Mouse (Mus musculus) liver, embryonic 14.5 days (tissue): Measurements from ENCODE around the gene Csmd2. TPM values are rescaled to one million over a fixed set of nuclear protein-coding genes. Genes with fewer than 3 reads are reported as not detected.

ENCODE experiments used
- ATAC-seq: fragments of 200-750 bp; cut with Nextera tagmentation; 2 replicates; pipeline ENCODE4 v1.8.0; 2017; ENCODE audit warnings: moderate number of reproducible peaks, mild to moderate bottlenecking, moderate library complexity; ENCODE audit not compliant: insufficient read depth
- DNase-seq, 3 experiments: peaks; one replicate each; pipeline ENCODE4 v3.0.0-alpha.2; 2012 to 2013; ENCODE audit warnings: low read depth in 3 of 3, low spot score in 3 of 3
- H3K27ac ChIP-seq: fragments of 300-500 bp; sonication (generic); 2 replicates; pipeline ENCODE4 v1.5.1; 2014; ENCODE audit warnings: moderate library complexity, mild to moderate bottlenecking, control low read depth, inconsistent platforms
- H3K27me3 ChIP-seq: fragments of 300-500 bp; sonication (generic); 2 replicates; pipeline ENCODE4 v1.6.1; 2014; ENCODE audit warnings: mild to moderate bottlenecking, low read length, moderate library complexity; ENCODE audit not compliant: control insufficient read depth, insufficient read depth
- H3K36me3 ChIP-seq: fragments of 300-500 bp; sonication (generic); replicated peaks from 2 replicates; pipeline ENCODE4 v1.6.1; 2014; ENCODE audit warnings: low read depth; ENCODE audit not compliant: control insufficient read depth, insufficient read depth
- H3K4me1 ChIP-seq, 2 experiments: fragments of 200-500 bp in 1 of 2; fragments of 300-500 bp in 1 of 2; sonication (generic) in 1 of 2; replicated peaks; 2 replicates each; pipeline ENCODE4 v1.6.1; 2012 to 2014; ENCODE audit warnings: antibody characterized with exemption in 1 of 2, inconsistent platforms in 1 of 2, low read length in 1 of 2; ENCODE audit not compliant: control insufficient read depth in 2 of 2, insufficient read depth in 2 of 2
- H3K4me2 ChIP-seq: fragments of 300-500 bp; sonication (generic); 2 replicates; pipeline ENCODE4 v1.6.1; 2014; ENCODE audit warnings: low read depth, mild to moderate bottlenecking, control low read depth, moderate library complexity
- H3K4me3 ChIP-seq, 2 experiments: fragments of 200-500 bp in 1 of 2; fragments of 300-500 bp in 1 of 2; sonication (generic) in 1 of 2; 2 replicates each; pipeline ENCODE4 v1.5.1; 2012 to 2014; ENCODE audit warnings: low read depth in 2 of 2, low read length in 2 of 2, mild to moderate bottlenecking in 2 of 2, control low read depth in 1 of 2, inconsistent platforms in 1 of 2, moderate library complexity in 1 of 2; ENCODE audit not compliant: insufficient read depth in 1 of 2
- H3K9ac ChIP-seq: fragments of 300-500 bp; sonication (generic); replicated peaks from 2 replicates; pipeline ENCODE4 v1.6.1; 2014; ENCODE audit warnings: mild to moderate bottlenecking, control low read depth, moderate library complexity
- H3K9me3 ChIP-seq: fragments of 300-500 bp; sonication (generic); 2 replicates; pipeline ENCODE4 v1.6.1; 2016; ENCODE audit warnings: low read length, mixed read lengths; ENCODE audit not compliant: control insufficient read depth
- CTCF ChIP-seq: IDR thresholded peaks from 2 replicates; pipeline ENCODE4 v1.5.1; 2016; ENCODE audit warnings: antibody characterized with exemption, low read depth, control low read depth
- EP300 ChIP-seq: IDR thresholded peaks from 2 replicates; pipeline ENCODE4 v1.6.1; 2016; ENCODE audit warnings: antibody characterized with exemption, low read depth
- WGBS: fragments of 180-500 bp; shearing (Covaris S2); extraction: QIAGEN DNeasy Blood & Tissue Kit; methylation state at CpG from one replicate; pipeline ENCODE4 v1.1.7; 2014; ENCODE audit not compliant: insufficient replicate concordance; 5-methylcytosine and 5-hydroxymethylcytosine counted together
- polyA plus RNA-seq, 2 experiments: library from polyadenylated mRNA; depleted of rRNA in 1 of 2; stranded (reverse) in 1 of 2; unstranded in 1 of 2; fragments of >200 nt; fragmentation: Nextera tagmentation in 1 of 2; extraction: Ambion mirVana in 1 of 2; gene quantifications; 2 replicates each; pipeline versions ENCODE4 v1.2.1 to v1.2.3; 2012 to 2014

Gene Csmd2
- polyA plus RNA-seq, 2 experiments = 0.01 TPM; not detected in 1

- Histone ChIP-seq H3K4me3 (no peak overlapping the region), H3K4me2 (no peak overlapping the region), H3K4me1 (no peaks in the 10 kb centered on the region), H3K27ac (no peak overlapping the region), H3K36me3 (no peaks in the 10 kb centered on the region), H3K9me3 (peaks cover 4% of the 10 kb centered on the region), H3K9ac (no peak overlapping the region), H3K27me3 (no peaks in the 10 kb centered on the region)
- ATAC-seq (no peak), DNase-seq (no peak)
- WGBS = 83% methylated on average over 8 of the region's 8 CpGs
- no peak for TF ChIP-seq EP300
- no peak for TF ChIP-seq CTCF
These were observed 206.8 kb downstream of the Csmd2 start for GRCm38 (mm10) chr4:128194454-128194853.

- Histone ChIP-seq H3K4me1 (no peaks in the 10 kb centered on the region), H3K9ac (no peak overlapping the region), H3K27ac (no peak overlapping the region), H3K9me3 (no peaks in the 10 kb centered on the region), H3K4me3 (no peak overlapping the region), H3K4me2 (no peak overlapping the region), H3K36me3 (no peaks in the 10 kb centered on the region), H3K27me3 (no peaks in the 10 kb centered on the region)
- DNase-seq (no peak), ATAC-seq (no peak)
- WGBS = 58% methylated on average over 13 of the region's 13 CpGs
- TF ChIP-seq EP300 (no peak), CTCF (no peak)
These were observed 230.4 kb downstream of the Csmd2 start for GRCm38 (mm10) chr4:128217991-128218595.

GRCm38 (mm10) chr4:128224453-128224852 is 236.8 kb downstream of the Csmd2 start:
- WGBS = 50% methylated on average over 6 of the region's 6 CpGs
- no peaks in the 10 kb centered on the region for H3K27me3 ChIP-seq

GRCm38 (mm10) chr4:128227377-128228316 is 240.0 kb downstream of the Csmd2 start:
- H3K27ac ChIP-seq = no peak overlapping the region
- H3K4me1 ChIP-seq = no peaks in the 10 kb centered on the region
- WGBS = 39% methylated on average over 13 of the region's 13 CpGs
- no peak for ATAC-seq
- H3K27me3 ChIP-seq = no peaks in the 10 kb centered on the region
- H3K4me2 ChIP-seq = no peak overlapping the region
- H3K9ac ChIP-seq = no peak overlapping the region
- no peaks in the 10 kb centered on the region for H3K9me3 ChIP-seq
- no peaks in the 10 kb centered on the region for H3K36me3 ChIP-seq
- H3K4me3 ChIP-seq = no peak overlapping the region
- no peak for DNase-seq
- no peak for TF ChIP-seq EP300
- TF ChIP-seq CTCF = no peak

More at GRCm38 (mm10) chr4:128224453-128224852, 236.8 kb downstream of the Csmd2 start:
- ATAC-seq (no peak), DNase-seq (no peak)
- TF ChIP-seq EP300 (no peak), CTCF (no peak)
- H3K4me1 ChIP-seq = no peaks in the 10 kb centered on the region
- no peaks in the 10 kb centered on the region for H3K36me3 ChIP-seq
- no peak overlapping the region for H3K4me3 ChIP-seq
- H3K4me2 ChIP-seq = no peak overlapping the region
- no peak overlapping the region for H3K27ac ChIP-seq
- no peaks in the 10 kb centered on the region for H3K9me3 ChIP-seq
- H3K9ac ChIP-seq = no peak overlapping the region

GRCm38 (mm10) chr4:128233458-128233857 is 245.8 kb downstream of the Csmd2 start:
- Histone ChIP-seq H3K36me3 (no peaks in the 10 kb centered on the region), H3K27ac (no peak overlapping the region), H3K4me1 (no peaks in the 10 kb centered on the region), H3K4me2 (no peak overlapping the region), H3K9me3 (no peaks in the 10 kb centered on the region), H3K27me3 (no peaks in the 10 kb centered on the region), H3K9ac (no peak overlapping the region), H3K4me3 (no peak overlapping the region)
- TF ChIP-seq CTCF (no peak), EP300 (no peak)
- 74% methylated on average over 13 of the region's 13 CpGs for WGBS
- no peak for ATAC-seq
- DNase-seq = no peak
